Mouse (Mus musculus) liver, embryonic 11.5 days (tissue): ENCODE data around the gene Il6ra. TPM values are rescaled to one million over a fixed set of nuclear protein-coding genes. Genes with fewer than 3 reads are reported as not detected.

Source experiments
- ATAC-seq: fragments of 200-750 bp; cut with Nextera tagmentation; replicated peaks from 2 replicates; pipeline ENCODE4 v1.8.0; 2017; ENCODE audit warnings: moderate number of reproducible peaks, mild to moderate bottlenecking, moderate TSS enrichment, moderate library complexity; ENCODE audit not compliant: low FRiP score
- DNase-seq: peaks from one replicate; pipeline ENCODE4 v3.0.0-alpha.2; 2017; ENCODE audit warnings: low spot score
- H3K27ac ChIP-seq: fragments of 300-500 bp; sonication (generic); 2 replicates; pipeline ENCODE4 v1.5.1; 2014; ENCODE audit warnings: mild to moderate bottlenecking, low read depth, low read length, control low read depth
- H3K27me3 ChIP-seq: fragments of 300-500 bp; sonication (generic); replicated peaks from 2 replicates; pipeline ENCODE4 v1.6.1; 2014; ENCODE audit warnings: low read length, mixed read lengths; ENCODE audit not compliant: control insufficient read depth, insufficient read depth
- H3K36me3 ChIP-seq: fragments of 300-500 bp; sonication (generic); 2 replicates; pipeline ENCODE4 v1.6.1; 2014; ENCODE audit warnings: mild to moderate bottlenecking, low read length, moderate library complexity, mixed read lengths; ENCODE audit not compliant: control insufficient read depth, insufficient read depth
- H3K4me1 ChIP-seq: fragments of 300-500 bp; sonication (generic); replicated peaks from 2 replicates; pipeline ENCODE4 v1.6.1; 2014; ENCODE audit warnings: low read length, mixed read lengths; ENCODE audit not compliant: control insufficient read depth, insufficient read depth
- H3K4me2 ChIP-seq: fragments of 300-500 bp; sonication (generic); 2 replicates; pipeline ENCODE4 v1.6.1; 2014; ENCODE audit warnings: mild to moderate bottlenecking, control low read depth, moderate library complexity
- H3K4me3 ChIP-seq: fragments of 300-500 bp; sonication (generic); 2 replicates; pipeline ENCODE4 v1.5.1; 2014; ENCODE audit warnings: low read depth, low read length, control low read depth
- H3K9ac ChIP-seq: fragments of 300-500 bp; sonication (generic); 2 replicates; pipeline ENCODE4 v1.6.1; 2014; ENCODE audit warnings: low read depth, low read length, control low read depth
- H3K9me3 ChIP-seq: fragments of 300-500 bp; sonication (generic); 2 replicates; pipeline ENCODE4 v1.6.1; 2016; ENCODE audit warnings: low read length, inconsistent platforms, mixed read lengths; ENCODE audit not compliant: control insufficient read depth
- WGBS: fragments of 180-500 bp; shearing (Covaris S2); extraction: QIAGEN DNeasy Blood & Tissue Kit; methylation state at CpG from one replicate; pipeline ENCODE4 v1.1.7; 2014; 5-methylcytosine and 5-hydroxymethylcytosine counted together
- polyA plus RNA-seq: library from polyadenylated mRNA; unstranded; fragments of >200 nt; fragmentation: Nextera tagmentation; extraction: Ambion mirVana; gene quantifications from 2 replicates; pipeline ENCODE4 v1.2.1, GENCODE M21; 2014

The Il6ra gene
- polyA plus RNA-seq, 1 experiment from 2014 or later: 1.0 TPM

GRCm38 (mm10) chr3:89845814-89846213, 67.2 kb downstream of the Il6ra start:
- no peak for DNase-seq
- Histone ChIP-seq H3K27ac (no peak overlapping the region), H3K4me3 (no peak overlapping the region), H3K36me3 (0 out of 2 replicates have a peak, but pooled peaks cover 3% of the 10 kb centered on the region), H3K4me1 (peaks cover 5% of the 10 kb centered on the region), H3K27me3 (no peaks in the 10 kb centered on the region), H3K9me3 (no peaks in the 10 kb centered on the region), H3K4me2 (no peak overlapping the region), H3K9ac (no peak overlapping the region)
- WGBS: 84% methylated on average over 9 of the region's 9 CpGs
- ATAC-seq: no peak

GRCm38 (mm10) chr3:89843148-89843547, 69.8 kb downstream of the Il6ra start:
- no peak for DNase-seq

GRCm38 (mm10) chr3:89842258-89842657, 70.7 kb downstream of the Il6ra start:
- Histone ChIP-seq H3K27ac (no peak overlapping the region), H3K27me3 (no peaks in the 10 kb centered on the region), H3K4me1 (peaks cover 5% of the 10 kb centered on the region), H3K36me3 (0 out of 2 replicates have a peak, but pooled peaks cover 3% of the 10 kb centered on the region), H3K4me3 (no peak overlapping the region), H3K9me3 (no peaks in the 10 kb centered on the region), H3K9ac (no peak overlapping the region), H3K4me2 (no peak overlapping the region)
- WGBS: 61% methylated on average over 4 of the region's 4 CpGs
- DNase-seq: no peak
- no peak for ATAC-seq

More at GRCm38 (mm10) chr3:89843148-89843547, 69.8 kb downstream of the Il6ra start:
- Histone ChIP-seq H3K9ac (no peak overlapping the region), H3K9me3 (no peaks in the 10 kb centered on the region), H3K27me3 (no peaks in the 10 kb centered on the region), H3K27ac (no peak overlapping the region), H3K36me3 (0 out of 2 replicates have a peak, but pooled peaks cover 3% of the 10 kb centered on the region), H3K4me2 (peak overlapping the region; percentile 15), H3K4me3 (no peak overlapping the region), H3K4me1 (peaks cover 5% of the 10 kb centered on the region)
- ATAC-seq: peak; percentile 78
- 25% methylated on average over 9 of the region's 9 CpGs for WGBS

- no peak overlapping the region for H3K4me3 ChIP-seq
- H3K4me2 ChIP-seq: no peak overlapping the region; the same call in 1 of the 2 replicates
- no peak for DNase-seq
- H3K9ac ChIP-seq: no peak overlapping the region
- 12% methylated on average over 8 of the region's 8 CpGs for WGBS
- H3K36me3 ChIP-seq: no peaks in the 10 kb centered on the region
- H3K27ac ChIP-seq: no peak overlapping the region
- H3K4me1 ChIP-seq: peaks cover 10% of the 10 kb centered on the region
- H3K9me3 ChIP-seq: no peaks in the 10 kb centered on the region
- peaks cover 41% of the 10 kb centered on the region for H3K27me3 ChIP-seq
- ATAC-seq: peak; percentile 61
Measured at GRCm38 (mm10) chr3:89835362-89835761, 77.6 kb downstream of the Il6ra start.

- no peaks in the 10 kb centered on the region for H3K9me3 ChIP-seq
- H3K27ac ChIP-seq: peak within 1 kb of the TSS; percentile 38; the same call in 1 of the 2 replicates
- ATAC-seq: no peak
- H3K36me3 ChIP-seq: no peaks in the 10 kb centered on the region
- H3K27me3 ChIP-seq: peaks cover 62% of the 10 kb centered on the region
- peak within 1 kb of the TSS; percentile 58 for H3K9ac ChIP-seq
- H3K4me1 ChIP-seq: peaks cover 10% of the 10 kb centered on the region
- WGBS: 2% methylated on average over 95 of the region's 96 CpGs
- H3K4me3 ChIP-seq: peak within 1 kb of the TSS; percentile 52
- DNase-seq: no peak
- peak within 1 kb of the TSS; percentile 63 for H3K4me2 ChIP-seq
Measured at GRCm38 (mm10) chr3:89830815-89831591, 82.0 kb downstream of the Il6ra start, which contains the start of gene She. Gene She (plus strand): TSS chr3:89831370.

- Histone ChIP-seq H3K36me3 (no peaks in the 10 kb centered on the region), H3K4me1 (0 out of 2 replicates have a peak, but pooled peaks cover 5% of the 10 kb centered on the region), H3K9ac (no peak overlapping the region), H3K9me3 (no peaks in the 10 kb centered on the region), H3K4me3 (no peak overlapping the region), H3K27ac (no peak overlapping the region), H3K4me2 (no peak overlapping the region), H3K27me3 (peaks cover 31% of the 10 kb centered on the region)
- ATAC-seq (no peak), DNase-seq (no peak)
- WGBS: 69% methylated on average over 3 of the region's 3 CpGs
Measured at GRCm38 (mm10) chr3:89826295-89826694, 86.7 kb downstream of the Il6ra start.

- H3K4me3 ChIP-seq: no peak overlapping the region
- WGBS: 57% methylated on average over 2 of the region's 2 CpGs
- no peak overlapping the region for H3K9ac ChIP-seq
- no peak overlapping the region for H3K27ac ChIP-seq
- no peak overlapping the region for H3K4me2 ChIP-seq
- H3K36me3 ChIP-seq: no peaks in the 10 kb centered on the region
- ATAC-seq: no peak
- H3K9me3 ChIP-seq: no peaks in the 10 kb centered on the region
- DNase-seq: no peak
- H3K4me1 ChIP-seq: peaks cover 12% of the 10 kb centered on the region
- H3K27me3 ChIP-seq: peaks cover 4% of the 10 kb centered on the region; the same call in 1 of the 2 replicates
Measured at GRCm38 (mm10) chr3:89823594-89823993, 89.4 kb downstream of the Il6ra start.

- Histone ChIP-seq H3K4me2 (no peak overlapping the region), H3K27ac (no peak overlapping the region)
- ATAC-seq: no peak
Measured at GRCm38 (mm10) chr3:89821548-89822480, 91.2 kb downstream of the Il6ra start.

More at GRCm38 (mm10) chr3:89821548-89822480, 91.2 kb downstream of the Il6ra start:
- Histone ChIP-seq H3K4me1 (peaks cover 12% of the 10 kb centered on the region), H3K9me3 (no peaks in the 10 kb centered on the region), H3K27me3 (no peaks in the 10 kb centered on the region), H3K36me3 (no peaks in the 10 kb centered on the region), H3K4me3 (no peak overlapping the region), H3K9ac (no peak overlapping the region)
- WGBS: 65% methylated on average over 10 of the region's 10 CpGs
- DNase-seq: no peak
